Mouse (Mus musculus): ENCODE results near the gene P4hb. TPM values are rescaled to one million over a fixed set of nuclear protein-coding genes. Genes with fewer than 3 reads are reported as not detected.
"Not testable (repeated sequence)": the region's sequence is repeated elsewhere in the genome, so short reads cannot be mapped to it uniquely, and the experiment has no call there.

Gene P4hb
- total RNA-seq, 2 experiments from 2014 or later, result 153 to 161 TPM

GRCm38 (mm10) chr11:120542376-120542775, 30.7 kb downstream of the P4hb start:
- DNase-seq (ENCODE audit: low spot score in 2 of 2), result no peak

DNA sequence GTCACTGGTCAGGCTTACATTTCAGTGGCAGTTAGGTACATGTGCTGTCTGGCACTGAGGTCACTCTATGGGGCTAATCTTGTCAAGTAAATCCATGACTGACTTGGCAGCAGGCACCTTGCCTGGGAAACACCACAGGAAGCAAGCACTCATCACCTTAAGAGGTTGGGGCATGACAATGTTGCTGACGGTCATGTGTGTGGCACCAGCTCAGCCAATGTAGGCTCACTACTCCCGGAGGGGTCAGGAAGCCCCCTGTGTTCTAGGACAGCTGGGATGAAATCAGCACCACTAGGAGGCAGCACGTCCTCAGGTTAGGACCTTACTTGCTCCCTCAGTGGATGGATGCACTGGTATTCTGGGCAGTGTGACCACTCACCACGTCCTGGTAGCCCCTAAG, 31.1 kb downstream of the P4hb start:
- no peak for DNase-seq (ENCODE audit: low spot score in 2 of 2)

DNA sequence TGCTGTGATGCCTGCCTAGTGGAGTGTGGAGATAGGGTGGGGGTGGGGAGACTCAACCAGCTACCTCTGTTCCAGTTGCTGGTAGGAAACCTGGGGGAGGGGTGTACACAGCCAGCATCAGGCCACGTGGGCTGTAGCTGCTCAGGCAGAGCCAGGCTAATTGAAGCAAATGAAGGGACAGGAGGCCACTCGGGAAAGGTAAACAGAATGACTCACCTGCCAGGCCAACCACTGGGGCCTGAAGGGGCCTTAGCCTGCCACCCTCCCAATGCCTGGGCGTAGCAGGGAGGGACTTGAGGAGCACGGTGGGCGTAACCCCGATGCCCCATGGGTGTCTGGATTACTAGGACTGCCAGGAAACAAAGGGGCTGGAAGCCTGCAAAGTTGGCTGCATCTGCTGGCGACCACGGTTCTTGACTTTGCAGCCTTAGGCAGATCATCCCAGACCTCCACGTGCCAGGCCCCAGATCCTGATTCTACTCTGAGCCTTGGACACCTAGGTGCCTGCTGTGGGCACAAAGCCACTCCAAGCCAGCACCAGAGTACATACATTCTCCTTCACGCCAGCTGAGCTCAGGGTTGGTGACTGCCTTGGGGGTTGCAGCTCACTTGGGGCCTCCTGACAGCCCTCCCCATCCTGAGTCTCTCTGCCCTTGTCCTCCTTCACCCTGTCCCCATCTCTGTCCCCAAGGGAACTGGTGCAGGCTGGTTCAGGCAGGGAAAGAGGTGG, 33.6 kb downstream of the P4hb start:
- DNase-seq (ENCODE audit: low spot score in 2 of 2), result no peak

DNA sequence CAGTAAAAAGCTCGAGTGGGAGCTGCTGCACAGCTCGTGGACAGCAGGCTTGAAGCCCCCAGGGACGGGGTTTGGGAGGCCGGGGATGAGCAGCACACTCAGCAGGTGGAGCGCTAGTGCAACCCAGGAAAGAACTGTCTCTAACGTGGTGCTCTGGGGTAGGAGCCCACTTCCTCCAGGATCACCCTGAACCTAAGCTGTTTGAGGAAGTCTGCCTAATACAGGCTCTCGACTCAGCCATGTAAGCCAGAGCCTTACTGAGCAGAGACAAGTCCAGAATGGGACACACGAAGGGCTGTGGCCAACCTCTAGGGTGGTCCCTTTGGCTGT, 34.1 kb downstream of the P4hb start:
- DNase-seq (ENCODE audit: low spot score in 2 of 2), result no peak

DNA sequence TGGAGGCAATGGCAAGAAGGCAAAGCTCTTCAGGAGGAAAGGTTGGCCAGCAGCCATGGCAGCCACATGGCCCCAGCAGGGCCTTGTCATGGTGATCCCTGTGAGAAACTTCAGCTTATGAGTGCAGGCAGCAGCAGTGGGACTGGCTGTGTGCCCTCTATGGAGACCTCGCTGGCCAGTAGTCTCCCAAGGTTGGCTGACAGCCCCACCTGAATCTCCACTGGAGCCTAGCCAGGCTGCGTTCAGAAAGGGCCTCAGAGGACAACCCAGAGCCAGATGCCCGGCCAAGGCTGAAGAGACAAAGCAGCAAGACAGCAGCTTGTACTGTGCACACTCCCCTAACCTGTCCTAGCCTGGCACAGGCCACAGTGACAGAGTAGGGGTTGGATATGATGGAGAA, 34.6 kb downstream of the P4hb start:
- peak; percentile 47 to 50 for DNase-seq (ENCODE audit: low spot score in 2 of 2)

DNA sequence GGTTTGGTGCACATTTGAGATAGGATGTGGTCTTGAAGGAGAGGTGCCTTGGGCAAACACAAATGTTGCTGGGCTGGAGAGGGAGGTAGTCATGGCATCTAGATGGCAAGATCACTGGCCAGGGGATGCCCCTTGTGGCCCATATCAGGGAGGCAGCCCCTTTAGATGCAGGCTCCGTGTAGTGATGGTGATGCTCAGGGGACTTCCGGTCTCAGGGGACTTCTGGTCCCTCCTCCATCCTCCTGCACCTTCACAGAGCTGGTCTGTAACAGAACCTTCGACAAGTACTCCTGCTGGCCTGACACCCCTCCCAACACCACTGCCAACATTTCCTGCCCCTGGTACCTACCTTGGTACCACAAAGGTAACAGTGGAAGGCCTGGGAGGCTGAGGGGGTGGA, 37.2 kb downstream of the P4hb start:
- no peak for DNase-seq (ENCODE audit: low spot score in 2 of 2)

DNA sequence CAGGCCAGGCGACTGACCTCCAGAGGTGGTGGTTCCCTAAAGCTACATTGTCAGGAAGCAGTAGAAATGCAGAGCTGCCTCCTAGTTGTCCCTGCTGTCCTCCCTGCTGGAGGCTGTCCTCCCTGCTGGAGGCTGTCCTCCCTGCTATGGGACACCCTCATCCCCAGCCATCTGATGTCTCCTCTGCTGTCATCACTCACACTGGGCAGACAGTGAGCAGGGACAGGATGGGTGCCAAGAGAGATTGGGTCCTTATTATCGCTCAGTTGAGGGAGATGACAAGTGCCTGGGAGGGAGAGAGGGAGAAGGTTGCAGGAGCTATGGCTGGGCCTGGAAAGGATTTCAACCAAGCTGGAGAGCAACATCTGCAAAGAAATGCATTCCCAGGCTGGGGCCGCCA, 37.9 kb downstream of the P4hb start:
- DNase-seq (ENCODE audit: low spot score in 2 of 2), result no peak

DNA sequence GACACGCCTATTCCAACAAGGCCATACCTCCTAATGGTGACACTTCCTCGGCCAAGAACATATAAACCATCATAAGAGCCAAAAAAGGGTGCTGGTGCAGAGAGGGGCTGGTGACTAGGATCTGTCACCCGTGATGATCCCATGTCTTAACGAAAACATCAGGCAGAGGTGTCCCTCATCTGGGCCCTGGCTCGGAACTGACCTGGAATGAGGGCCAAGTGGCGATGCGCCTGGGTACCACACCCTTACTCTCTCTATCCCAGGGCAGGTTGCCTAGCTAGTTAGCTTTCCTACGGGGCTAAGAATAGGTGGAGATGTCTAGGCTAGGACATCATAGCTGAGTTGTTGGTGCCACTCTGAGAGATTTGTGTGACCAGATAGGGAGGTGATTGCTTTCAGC, 39.0 kb downstream of the P4hb start:
- DNase-seq (ENCODE audit: low spot score in 2 of 2), result no peak

DNA sequence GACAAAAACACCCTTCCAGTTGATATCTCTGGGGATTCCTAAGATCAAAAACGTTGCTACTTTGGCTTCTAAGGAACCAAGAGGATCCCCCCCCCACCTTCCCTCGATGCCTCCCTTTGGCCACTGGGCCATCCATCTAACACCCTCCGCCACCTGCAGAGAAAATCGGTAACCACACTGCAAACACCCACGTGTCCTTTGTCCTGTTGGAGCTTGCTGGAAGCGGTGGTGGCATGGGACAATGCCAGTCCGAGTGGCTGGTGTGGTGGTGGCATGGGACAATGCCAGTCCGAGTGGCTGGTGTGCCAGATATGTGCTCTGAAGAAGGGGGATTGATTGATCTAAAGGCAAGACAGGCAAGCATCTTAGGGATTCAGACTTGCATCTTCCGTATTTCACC, 41.4 kb downstream of the P4hb start:
- DNase-seq (ENCODE audit: low spot score in 2 of 2), result no peak

- DNase-seq (ENCODE audit: low spot score in 2 of 2), result no peak
Measured at GRCm38 (mm10) chr11:120530085-120530964, 42.7 kb downstream of the P4hb start, which contains the start of gene Gcgr. TSS of gene Gcgr (plus strand) at chr11:120530699.

DNA sequence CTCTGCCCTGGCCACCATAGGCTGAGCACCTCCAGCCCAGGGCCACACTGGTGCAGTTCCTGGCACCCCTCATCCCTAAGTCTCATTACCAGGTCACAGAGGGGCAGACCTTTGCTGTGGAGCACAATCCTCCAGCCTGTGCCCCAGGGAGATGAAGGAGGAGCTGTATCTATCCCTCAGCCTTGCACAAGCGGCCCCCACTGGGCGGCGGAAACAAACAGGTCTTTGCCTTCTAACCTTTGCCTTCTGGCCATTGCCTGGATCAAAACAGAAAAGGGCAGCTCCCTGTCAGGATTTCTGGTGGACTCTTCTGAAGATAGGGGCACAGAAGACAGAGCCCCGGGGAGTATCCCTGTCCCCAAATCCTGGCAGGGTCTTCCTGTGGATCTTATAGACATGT, 44.1 kb downstream of the P4hb start:
- DNase-seq (ENCODE audit: low spot score in 2 of 2), result no peak

DNA sequence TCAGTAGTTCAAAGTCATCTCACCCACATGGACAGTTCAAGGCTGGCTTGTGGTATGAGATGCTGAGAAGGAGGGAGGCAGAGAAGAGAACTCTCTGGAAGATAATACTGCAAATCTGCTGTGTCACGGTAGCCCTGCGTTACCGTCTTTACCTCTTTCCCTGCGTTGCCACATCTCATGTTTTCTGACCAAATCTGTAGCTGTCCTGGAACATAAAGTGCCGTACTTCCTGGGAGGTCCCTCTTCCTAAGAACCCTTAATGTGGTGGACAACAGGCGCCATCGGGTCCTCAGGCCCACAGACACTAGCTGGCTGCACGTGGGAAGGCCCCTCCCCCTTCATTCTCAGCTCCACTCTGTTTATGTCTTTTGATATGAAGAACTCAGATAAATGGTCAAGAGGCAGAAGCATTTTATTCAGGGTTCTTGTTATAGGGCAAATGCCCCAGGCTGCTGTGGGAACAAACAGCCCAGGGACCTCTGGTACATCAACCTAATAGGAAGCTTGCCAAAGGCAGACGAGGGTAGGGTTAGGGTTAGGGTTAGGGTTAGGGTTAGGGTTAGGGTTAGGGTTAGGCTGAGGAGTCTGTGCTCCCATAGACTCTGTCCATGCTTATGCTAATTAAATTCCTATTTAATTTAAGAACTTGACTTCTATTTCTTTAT, 45.2 kb downstream of the P4hb start:
- no peak for DNase-seq (ENCODE audit: low spot score in 2 of 2)

GRCm38 (mm10) chr11:120525959-120526358, 47.1 kb downstream of the P4hb start:
- no peak for DNase-seq (ENCODE audit: low spot score in 2 of 2)

DNA sequence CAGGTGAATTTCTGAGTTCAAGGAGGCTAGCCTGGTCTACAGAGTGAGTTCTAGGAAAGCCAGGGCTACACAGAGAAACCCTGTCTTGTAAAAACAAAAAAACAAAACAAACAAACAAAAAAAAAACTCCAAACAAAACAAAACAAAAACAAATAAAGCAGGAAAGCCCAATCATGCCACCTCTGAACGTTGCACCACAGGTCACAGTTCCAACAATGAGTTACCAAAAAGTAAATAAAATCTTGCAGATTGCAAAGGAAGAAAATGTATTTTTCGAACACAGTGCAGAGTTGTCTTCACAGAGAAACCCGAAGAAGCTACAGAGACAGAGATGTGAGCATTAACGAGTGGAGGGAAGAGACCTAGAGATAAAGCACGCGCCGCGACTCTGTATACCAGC, 50.5 kb downstream of the P4hb start:
- DNase-seq (ENCODE audit: low spot score in 2 of 2), result no peak

GRCm38 (mm10) chr11:120520967-120521540, 52.0 kb downstream of the P4hb start:
- peak; percentile 55 to 62 for DNase-seq (ENCODE audit: low spot score in 2 of 2)

DNA sequence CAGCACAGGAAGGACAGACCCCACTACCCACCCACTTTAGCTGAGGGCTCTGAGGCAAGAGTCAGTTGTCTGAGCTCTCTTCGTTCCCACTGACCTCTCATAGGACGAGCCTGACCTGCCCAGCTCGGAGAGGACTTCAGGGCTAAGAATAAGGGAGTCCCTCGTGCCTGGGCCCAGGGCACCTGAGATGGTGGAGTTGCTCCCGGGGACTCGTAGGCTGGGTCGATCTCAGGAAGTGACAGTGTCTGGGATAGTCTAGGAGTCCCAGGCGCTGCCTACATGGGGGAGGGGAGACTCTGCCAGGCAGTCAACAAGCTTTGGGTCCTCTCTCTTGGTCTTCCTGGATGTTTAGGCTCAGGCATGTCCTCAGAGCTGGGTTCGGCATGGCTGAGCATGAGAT, 52.6 kb downstream of the P4hb start:
- DNase-seq (ENCODE audit: low spot score in 2 of 2), result no peak

GRCm38 (mm10) chr11:120519738-120520137, 53.3 kb downstream of the P4hb start:
- no peak for DNase-seq (ENCODE audit: low spot score in 2 of 2)

DNA sequence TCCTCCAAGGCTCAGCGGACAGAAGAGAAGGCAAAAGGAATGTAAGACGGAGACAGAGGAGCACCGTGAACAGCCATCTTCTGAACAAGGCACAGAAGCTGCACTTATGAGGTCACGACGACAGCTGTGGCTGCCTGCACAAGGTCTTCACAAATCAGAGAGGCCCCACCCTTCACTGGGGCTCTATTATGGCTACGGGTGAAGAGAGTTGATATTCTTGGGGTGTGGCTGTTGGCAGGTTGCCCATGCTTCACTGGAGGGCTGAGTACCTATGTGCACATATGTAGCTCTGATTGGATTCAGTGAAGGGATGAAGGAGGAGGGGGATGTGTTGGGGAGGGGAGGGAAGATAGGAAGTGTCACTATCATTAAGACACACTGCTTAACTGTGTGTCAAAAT, 54.5 kb downstream of the P4hb start:
- DNase-seq (ENCODE audit: low spot score in 2 of 2), result no peak

- peak in 1 of 2 experiments; percentile 44 for DNase-seq (ENCODE audit: low spot score in 2 of 2)
Measured at GRCm38 (mm10) chr11:120518027-120518426, 55.0 kb downstream of the P4hb start.

DNA sequence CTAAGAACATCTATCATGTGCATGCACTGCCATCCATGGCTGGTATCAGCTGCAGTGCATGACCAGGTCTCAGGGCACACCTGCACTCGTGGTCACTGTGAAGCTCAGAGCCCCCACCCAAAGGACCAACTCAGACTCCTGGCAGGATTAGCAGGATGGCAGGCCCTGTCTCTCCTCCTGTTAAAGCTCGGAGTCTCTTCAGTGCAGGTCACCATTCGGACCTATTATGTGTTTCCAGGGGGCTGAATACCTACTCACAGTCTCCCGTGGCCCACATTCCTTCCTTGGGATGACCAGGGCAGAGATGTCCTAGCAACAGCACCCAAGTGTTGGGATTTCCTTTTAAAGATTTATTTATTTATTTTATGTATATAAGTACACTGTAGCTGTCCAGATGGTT, 55.9 kb downstream of the P4hb start:
- no peak for DNase-seq (ENCODE audit: low spot score in 2 of 2)

DNA sequence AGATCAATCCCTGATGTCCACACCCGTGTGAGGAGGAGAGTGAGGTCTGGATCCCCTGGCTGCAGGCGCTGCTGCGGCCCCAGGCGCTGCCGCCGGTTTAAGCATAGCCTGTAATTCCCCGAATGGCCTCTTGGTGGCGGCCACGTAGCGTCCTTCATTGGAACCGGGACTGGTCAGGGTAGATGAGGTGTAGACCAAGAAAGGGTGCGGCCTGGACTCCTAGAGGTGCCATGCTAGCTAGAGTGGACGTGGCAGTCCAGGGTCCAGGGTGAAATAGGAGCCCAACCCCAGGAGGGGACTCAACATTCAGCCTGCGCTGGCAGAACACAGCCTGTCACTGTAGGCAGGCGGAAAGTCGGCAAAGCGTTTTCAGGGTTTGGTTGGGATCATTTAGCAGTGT, 57.4 kb downstream of the P4hb start:
- DNase-seq (ENCODE audit: low spot score in 2 of 2), result peak; percentile 95 to 96

GRCm38 (mm10) chr11:120514262-120514661, 58.8 kb downstream of the P4hb start:
- DNase-seq (ENCODE audit: low spot score in 2 of 2), result not testable (repeated sequence)

Measured in layer of hippocampus, postnatal 10 days (tissue).